Mouse (Mus musculus): ENCODE measurements at regions not wholly inside any gene's neighbourhood (a gene's known extent, or its start where the extent isn't known, plus 50 kb on each side); places are given as distances from the start of the nearest gene placed in this dataset.
"Not testable (repeated sequence)": the region's sequence is repeated elsewhere in the genome, so short reads cannot be mapped to it uniquely, and the experiment has no call there.

- 96% methylated on average over 16 of the region's 16 CpGs for WGBS
These were observed 115.6 kb downstream of the Sec16b start for GRCm38 (mm10) chr1:157622156-157622555.

GRCm38 (mm10) chr1:157632586-157632985 is 126.1 kb downstream of the Sec16b start:
- Histone ChIP-seq H3K4me3 (replicated peaks; ENCODE audit: low read depth, low read length) (no peak overlapping the region), H3K27ac (replicated peaks; ENCODE audit: low read depth, low read length) (no peak overlapping the region), H3K9ac (replicated peaks; ENCODE audit: low read length) (no peak overlapping the region), H3K27me3 (ENCODE audit: control insufficient read depth, insufficient read depth, low read length) (no peaks in the 10 kb centered on the region), H3K36me3 (ENCODE audit: control insufficient read depth, insufficient read depth, low read length) (no peaks in the 10 kb centered on the region), H3K4me2 (ENCODE audit: low read length) (no peak overlapping the region), H3K4me1 (ENCODE audit: control insufficient read depth, insufficient read depth, low read length) (no peaks in the 10 kb centered on the region), H3K9me3 (ENCODE audit: control insufficient read depth, low read length) (no peaks in the 10 kb centered on the region)
- 80% methylated on average over 3 of the region's 3 CpGs for WGBS
- DNase-seq (no peak), ATAC-seq (ENCODE audit: low FRiP score, low TSS enrichment) (no peak)

More at GRCm38 (mm10) chr1:157622156-157622555, 115.6 kb downstream of the Sec16b start:
- not testable (repeated sequence) for H3K27ac ChIP-seq (replicated peaks; ENCODE audit: low read depth, low read length); ATAC-seq (ENCODE audit: low FRiP score, low TSS enrichment); H3K27me3 ChIP-seq (ENCODE audit: control insufficient read depth, insufficient read depth, low read length); H3K4me2 ChIP-seq (ENCODE audit: low read length); DNase-seq; H3K36me3 ChIP-seq (ENCODE audit: control insufficient read depth, insufficient read depth, low read length); H3K9me3 ChIP-seq (ENCODE audit: control insufficient read depth, low read length); H3K4me1 ChIP-seq (ENCODE audit: control insufficient read depth, insufficient read depth, low read length); H3K4me3 ChIP-seq (replicated peaks; ENCODE audit: low read depth, low read length); H3K9ac ChIP-seq (replicated peaks; ENCODE audit: low read length)

GRCm38 (mm10) chr1:157633470-157633869 is 126.9 kb downstream of the Sec16b start:
- Histone ChIP-seq H3K36me3 (ENCODE audit: control insufficient read depth, insufficient read depth, low read length) (no peaks in the 10 kb centered on the region), H3K27ac (replicated peaks; ENCODE audit: low read depth, low read length) (no peak overlapping the region), H3K4me3 (replicated peaks; ENCODE audit: low read depth, low read length) (no peak overlapping the region), H3K9me3 (ENCODE audit: control insufficient read depth, low read length) (no peaks in the 10 kb centered on the region), H3K4me2 (ENCODE audit: low read length) (no peak overlapping the region), H3K27me3 (ENCODE audit: control insufficient read depth, insufficient read depth, low read length) (no peaks in the 10 kb centered on the region), H3K9ac (replicated peaks; ENCODE audit: low read length) (no peak overlapping the region), H3K4me1 (ENCODE audit: control insufficient read depth, insufficient read depth, low read length) (no peaks in the 10 kb centered on the region)
- DNase-seq (no peak), ATAC-seq (ENCODE audit: low FRiP score, low TSS enrichment) (no peak)
- WGBS, result 92% methylated on average over 6 of the region's 6 CpGs

GRCm38 (mm10) chr1:157635776-157636175 is 129.2 kb downstream of the Sec16b start:
- Histone ChIP-seq H3K9ac (replicated peaks; ENCODE audit: low read length) (no peak overlapping the region), H3K4me1 (ENCODE audit: control insufficient read depth, insufficient read depth, low read length) (no peaks in the 10 kb centered on the region), H3K9me3 (ENCODE audit: control insufficient read depth, low read length) (no peaks in the 10 kb centered on the region), H3K4me3 (replicated peaks; ENCODE audit: low read depth, low read length) (no peak overlapping the region), H3K36me3 (ENCODE audit: control insufficient read depth, insufficient read depth, low read length) (no peaks in the 10 kb centered on the region), H3K4me2 (ENCODE audit: low read length) (no peak overlapping the region), H3K27me3 (ENCODE audit: control insufficient read depth, insufficient read depth, low read length) (no peaks in the 10 kb centered on the region), H3K27ac (replicated peaks; ENCODE audit: low read depth, low read length) (no peak overlapping the region)
- DNase-seq, result no peak
- no peak for ATAC-seq (ENCODE audit: low FRiP score, low TSS enrichment)
- 92% methylated on average over 6 of the region's 6 CpGs for WGBS

GRCm38 (mm10) chr1:157643524-157643923 is 137.0 kb downstream of the Sec16b start:
- H3K27ac ChIP-seq (replicated peaks; ENCODE audit: low read depth, low read length), result no peak overlapping the region
- DNase-seq, result no peak

GRCm38 (mm10) chr1:157645682-157646421 is 139.3 kb downstream of the Sec16b start:
- Histone ChIP-seq H3K9me3 (ENCODE audit: control insufficient read depth, low read length) (no peaks in the 10 kb centered on the region), H3K27ac (replicated peaks; ENCODE audit: low read depth, low read length) (no peak overlapping the region), H3K4me2 (ENCODE audit: low read length) (no peak overlapping the region), H3K4me1 (ENCODE audit: control insufficient read depth, insufficient read depth, low read length) (peaks cover 3% of the 10 kb centered on the region; the same call in 1 of the 2 replicates), H3K4me3 (replicated peaks; ENCODE audit: low read depth, low read length) (no peak overlapping the region), H3K27me3 (ENCODE audit: control insufficient read depth, insufficient read depth, low read length) (no peaks in the 10 kb centered on the region), H3K36me3 (ENCODE audit: control insufficient read depth, insufficient read depth, low read length) (no peaks in the 10 kb centered on the region), H3K9ac (replicated peaks; ENCODE audit: low read length) (no peak overlapping the region)
- WGBS, result 86% methylated on average over 8 of the region's 8 CpGs
- DNase-seq, result no peak
- ATAC-seq (ENCODE audit: low FRiP score, low TSS enrichment), result no peak

More at GRCm38 (mm10) chr1:157643524-157643923, 137.0 kb downstream of the Sec16b start:
- Histone ChIP-seq H3K9me3 (ENCODE audit: control insufficient read depth, low read length) (no peaks in the 10 kb centered on the region), H3K4me1 (ENCODE audit: control insufficient read depth, insufficient read depth, low read length) (peaks cover 3% of the 10 kb centered on the region; the same call in 1 of the 2 replicates), H3K9ac (replicated peaks; ENCODE audit: low read length) (no peak overlapping the region), H3K4me2 (ENCODE audit: low read length) (no peak overlapping the region), H3K4me3 (replicated peaks; ENCODE audit: low read depth, low read length) (no peak overlapping the region), H3K36me3 (ENCODE audit: control insufficient read depth, insufficient read depth, low read length) (no peaks in the 10 kb centered on the region), H3K27me3 (ENCODE audit: control insufficient read depth, insufficient read depth, low read length) (no peaks in the 10 kb centered on the region)
- 94% methylated on average over 6 of the region's 6 CpGs for WGBS
- ATAC-seq (ENCODE audit: low FRiP score, low TSS enrichment), result no peak

GRCm38 (mm10) chr1:157655446-157655845 is 148.9 kb downstream of the Sec16b start:
- Histone ChIP-seq H3K9me3 (ENCODE audit: control insufficient read depth, low read length) (no peaks in the 10 kb centered on the region), H3K27me3 (ENCODE audit: control insufficient read depth, insufficient read depth, low read length) (no peaks in the 10 kb centered on the region), H3K27ac (replicated peaks; ENCODE audit: low read depth, low read length) (no peak overlapping the region), H3K4me3 (replicated peaks; ENCODE audit: low read depth, low read length) (no peak overlapping the region), H3K4me2 (ENCODE audit: low read length) (no peak overlapping the region), H3K4me1 (ENCODE audit: control insufficient read depth, insufficient read depth, low read length) (no peaks in the 10 kb centered on the region), H3K36me3 (ENCODE audit: control insufficient read depth, insufficient read depth, low read length) (no peaks in the 10 kb centered on the region), H3K9ac (replicated peaks; ENCODE audit: low read length) (no peak overlapping the region)
- WGBS, result 82% methylated on average over 4 of the region's 4 CpGs
- DNase-seq (no peak), ATAC-seq (ENCODE audit: low FRiP score, low TSS enrichment) (no peak)

- Histone ChIP-seq H3K27me3 (ENCODE audit: control insufficient read depth, insufficient read depth, low read length) (no peaks in the 10 kb centered on the region), H3K4me1 (ENCODE audit: control insufficient read depth, insufficient read depth, low read length) (no peaks in the 10 kb centered on the region), H3K4me2 (ENCODE audit: low read length) (no peak overlapping the region), H3K4me3 (replicated peaks; ENCODE audit: low read depth, low read length) (no peak overlapping the region), H3K9me3 (ENCODE audit: control insufficient read depth, low read length) (no peaks in the 10 kb centered on the region), H3K9ac (replicated peaks; ENCODE audit: low read length) (no peak overlapping the region), H3K36me3 (ENCODE audit: control insufficient read depth, insufficient read depth, low read length) (no peaks in the 10 kb centered on the region), H3K27ac (replicated peaks; ENCODE audit: low read depth, low read length) (no peak overlapping the region)
- 95% methylated on average over 6 of the region's 6 CpGs for WGBS
- DNase-seq, result no peak
- no peak for ATAC-seq (ENCODE audit: low FRiP score, low TSS enrichment)
These were observed 163.1 kb downstream of the Sec16b start for GRCm38 (mm10) chr1:157669626-157670025.

GRCm38 (mm10) chr1:157684356-157684755 is 177.8 kb downstream of the Sec16b start:
- Histone ChIP-seq H3K9me3 (ENCODE audit: control insufficient read depth, low read length) (no peaks in the 10 kb centered on the region), H3K27me3 (ENCODE audit: control insufficient read depth, insufficient read depth, low read length) (no peaks in the 10 kb centered on the region), H3K27ac (replicated peaks; ENCODE audit: low read depth, low read length) (no peak overlapping the region), H3K4me2 (ENCODE audit: low read length) (no peak overlapping the region), H3K4me1 (ENCODE audit: control insufficient read depth, insufficient read depth, low read length) (no peaks in the 10 kb centered on the region), H3K9ac (replicated peaks; ENCODE audit: low read length) (no peak overlapping the region), H3K4me3 (replicated peaks; ENCODE audit: low read depth, low read length) (no peak overlapping the region), H3K36me3 (ENCODE audit: control insufficient read depth, insufficient read depth, low read length) (no peaks in the 10 kb centered on the region)
- WGBS, result 51% methylated on average over 7 of the region's 7 CpGs
- DNase-seq, result no peak
- ATAC-seq (ENCODE audit: low FRiP score, low TSS enrichment), result no peak

Measured in midbrain, embryonic 14.5 days (tissue).